Mouse (Mus musculus) C2C12 (cell line): ENCODE measurements around the gene Tgfb3. TPM values are rescaled to one million over a fixed set of nuclear protein-coding genes. Genes with fewer than 3 reads are reported as not detected.

Experiments used
- H3K27me3 ChIP-seq: one replicate; pipeline ENCODE4 v1.6.1; 2011; ENCODE audit not compliant: control insufficient read depth, insufficient read depth, insufficient read length
- H3K36me3 ChIP-seq: one replicate; pipeline ENCODE4 v1.6.1; 2011; ENCODE audit not compliant: control insufficient read depth, insufficient read depth
- H3K4me3 ChIP-seq: one replicate; pipeline ENCODE4 v1.5.1; 2011; ENCODE audit warnings: mild to moderate bottlenecking, control low read depth; ENCODE audit not compliant: poor library complexity, insufficient read depth, severe bottlenecking
- H3K79me2 ChIP-seq: one replicate; pipeline ENCODE4 v1.6.1; 2011; ENCODE audit not compliant: control insufficient read depth, insufficient read depth
- H3K79me3 ChIP-seq: one replicate; pipeline ENCODE4 v1.6.1; 2011; ENCODE audit warnings: low read depth, control low read depth
- H3ac ChIP-seq: one replicate; pipeline ENCODE3; 2011; ENCODE audit warnings: low read depth; ENCODE audit not compliant: control insufficient read depth, insufficient read length
- CEBPB ChIP-seq: IDR thresholded peaks from one replicate; pipeline ENCODE4 v1.6.1; 2011; ENCODE audit warnings: low read depth, mild to moderate bottlenecking, control low read depth, moderate library complexity
- CTCF ChIP-seq: IDR thresholded peaks from one replicate; pipeline ENCODE4 v1.5.1; 2011; ENCODE audit not compliant: control insufficient read depth, insufficient read depth, insufficient read length
- FOSL1 ChIP-seq: IDR thresholded peaks from one replicate; pipeline ENCODE4 v1.8.0; 2011; ENCODE audit warnings: mild to moderate bottlenecking, low read length; ENCODE audit not compliant: poor library complexity, insufficient read depth, severe bottlenecking
- MAX ChIP-seq: IDR thresholded peaks from one replicate; pipeline ENCODE4 v1.6.1; 2011; ENCODE audit warnings: mild to moderate bottlenecking, control low read depth
- MYOD1 ChIP-seq: IDR thresholded peaks from one replicate; pipeline ENCODE4 v1.6.1; 2011; ENCODE audit warnings: low read depth; ENCODE audit not compliant: control insufficient read depth, insufficient read length
- MYOG ChIP-seq: IDR thresholded peaks from one replicate; pipeline ENCODE4 v1.6.1; 2011; ENCODE audit not compliant: control insufficient read depth, insufficient read length; ENCODE audit errors: extremely low read depth
- USF1 ChIP-seq: IDR thresholded peaks from one replicate; pipeline ENCODE4 v1.6.1; 2011; ENCODE audit warnings: low read depth, mild to moderate bottlenecking, control low read depth, moderate library complexity
- long read RNA-seq, 2 experiments: library from polyadenylated mRNA; unstranded; transcript quantifications; one replicate each; pipeline ENCODE4 v2.0.0; 2019 to 2020
- polyA plus RNA-seq: library from polyadenylated mRNA; unstranded; fragments of >200 nt; fragmentation: generic; extraction: Trizol; gene quantifications from one replicate; pipeline ENCODE4 v1.2.1, GENCODE M21; 2012; ENCODE audit warnings: missing spikeins

Tgfb3 gene
- 12.1 TPM for polyA plus RNA-seq
- long read RNA-seq, experiment 1, transcript Tgfb3-201 (7 exons, 3,383 nt) = major isoform, 14 of 27 reads
- long read RNA-seq, experiment 1, partial matches to known transcripts = 4 of 27 reads
- long read RNA-seq, experiment 1, other reads (novel, unspliced or antisense) = 9 of 27 reads
- long read RNA-seq, experiment 2, transcript Tgfb3-201 (7 exons, 3,383 nt) = major isoform, 178 of 191 reads
- long read RNA-seq, experiment 2, partial matches to known transcripts = 0 of 191 reads
- long read RNA-seq, experiment 2, other reads (novel, unspliced or antisense) = 13 of 191 reads

DNA sequence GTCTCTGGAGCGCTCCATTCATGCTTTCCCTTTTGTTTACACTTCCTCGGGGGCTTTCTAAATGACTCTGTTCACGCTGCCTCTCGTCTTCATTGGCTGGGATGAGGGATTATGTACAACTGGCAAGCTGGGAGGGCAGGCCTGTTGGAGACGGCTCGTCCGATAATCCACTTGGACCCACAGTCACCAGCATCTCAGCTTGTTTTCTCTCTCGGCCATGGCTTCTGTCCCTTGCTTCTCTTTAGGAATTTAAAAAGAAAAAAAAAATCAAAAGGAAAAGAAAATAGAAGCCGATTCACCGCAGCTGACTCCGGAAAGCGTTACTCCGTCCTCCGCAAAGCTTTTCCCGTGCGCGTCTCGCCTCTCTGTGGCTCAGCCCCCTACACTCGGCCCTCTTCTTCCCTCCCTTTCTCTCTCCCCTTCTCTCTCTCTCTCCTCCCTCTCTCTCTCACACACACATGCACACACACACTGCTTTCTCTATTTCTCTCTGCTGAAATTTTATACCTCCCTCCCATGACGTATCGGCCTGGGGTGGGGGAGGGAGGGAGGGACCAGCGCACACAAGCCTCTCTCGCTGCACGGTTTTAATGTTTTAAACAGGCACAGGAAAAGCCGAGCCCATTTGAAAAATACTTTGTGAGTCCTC, at the start of gene Tgfb3:
Gene Tgfb3 (minus strand): TSS at position 489 of the 649 bp plus-strand sequence.
- H3K4me3 ChIP-seq = peak within 1 kb of the TSS; percentile 42
- peaks cover 10% of the 10 kb centered on the region for H3K79me3 ChIP-seq
- H3K36me3 ChIP-seq = no peaks in the 10 kb centered on the region
- no peaks in the 10 kb centered on the region for H3K27me3 ChIP-seq
- TF ChIP-seq MYOG = no peak
- TF ChIP-seq MAX = peak; percentile 72
- H3K79me2 ChIP-seq = peaks cover 46% of the 10 kb centered on the region
- H3ac ChIP-seq = peak within 1 kb of the TSS; percentile 88

DNA sequence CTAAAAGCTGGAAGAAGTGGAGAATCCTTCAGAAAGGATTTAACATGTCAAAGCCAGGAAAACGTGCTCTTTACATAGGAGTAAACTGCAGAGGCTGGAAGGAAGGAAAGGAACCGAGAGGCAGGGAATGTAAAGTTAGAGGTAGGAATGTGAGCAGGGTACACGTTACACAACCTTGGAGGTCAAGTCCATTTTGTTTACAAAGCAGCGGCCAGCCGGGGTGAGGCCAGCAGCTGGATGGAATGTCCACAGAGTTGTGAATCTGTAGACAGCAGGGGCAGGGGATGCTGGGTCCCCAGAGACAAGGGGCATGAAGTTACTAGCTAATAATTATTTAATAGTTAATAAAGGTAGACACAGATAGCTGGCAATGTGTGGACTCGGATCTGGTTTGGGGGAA, 49.3 kb upstream of the Tgfb3 start:
- Histone ChIP-seq H3ac (no peak overlapping the region), H3K36me3 (no peaks in the 10 kb centered on the region), H3K79me2 (no peaks in the 10 kb centered on the region), H3K4me3 (no peak overlapping the region), H3K79me3 (no peaks in the 10 kb centered on the region), H3K27me3 (no peaks in the 10 kb centered on the region)
- TF ChIP-seq CTCF (no peak), USF1 (no peak), CEBPB (no peak), FOSL1 (no peak), MYOG (no peak), MAX (no peak), MYOD1 (no peak)

- Histone ChIP-seq H3K79me3 (no peaks in the 10 kb centered on the region), H3K4me3 (no peak overlapping the region), H3K27me3 (no peaks in the 10 kb centered on the region), H3K79me2 (no peaks in the 10 kb centered on the region), H3ac (no peak overlapping the region), H3K36me3 (no peaks in the 10 kb centered on the region)
- TF ChIP-seq MYOD1 (no peak), FOSL1 (no peak), MYOG (no peak), USF1 (no peak), MAX (no peak), CEBPB (no peak), CTCF (no peak)
Measured at GRCm38 (mm10) chr12:86124016-86124415, 45.2 kb upstream of the Tgfb3 start.

GRCm38 (mm10) chr12:86116295-86116835, 37.5 kb upstream of the Tgfb3 start:
- no peak for TF ChIP-seq MYOG
- no peak for TF ChIP-seq FOSL1
- TF ChIP-seq MAX = no peak
- no peak for TF ChIP-seq CTCF
- TF ChIP-seq CEBPB = no peak
- TF ChIP-seq MYOD1 = no peak
- no peak for TF ChIP-seq USF1
- Histone ChIP-seq H3K79me3 (no peaks in the 10 kb centered on the region), H3K4me3 (no peak overlapping the region), H3K79me2 (no peaks in the 10 kb centered on the region), H3ac (no peak overlapping the region), H3K27me3 (no peaks in the 10 kb centered on the region), H3K36me3 (peaks cover 15% of the 10 kb centered on the region)

- Histone ChIP-seq H3K79me3 (no peaks in the 10 kb centered on the region), H3ac (no peak overlapping the region), H3K79me2 (no peaks in the 10 kb centered on the region), H3K27me3 (no peaks in the 10 kb centered on the region), H3K36me3 (peaks cover 15% of the 10 kb centered on the region), H3K4me3 (no peak overlapping the region)
- TF ChIP-seq MAX (no peak), CTCF (peak; percentile 9)
Measured at GRCm38 (mm10) chr12:86110637-86111036, 31.8 kb upstream of the Tgfb3 start.

DNA sequence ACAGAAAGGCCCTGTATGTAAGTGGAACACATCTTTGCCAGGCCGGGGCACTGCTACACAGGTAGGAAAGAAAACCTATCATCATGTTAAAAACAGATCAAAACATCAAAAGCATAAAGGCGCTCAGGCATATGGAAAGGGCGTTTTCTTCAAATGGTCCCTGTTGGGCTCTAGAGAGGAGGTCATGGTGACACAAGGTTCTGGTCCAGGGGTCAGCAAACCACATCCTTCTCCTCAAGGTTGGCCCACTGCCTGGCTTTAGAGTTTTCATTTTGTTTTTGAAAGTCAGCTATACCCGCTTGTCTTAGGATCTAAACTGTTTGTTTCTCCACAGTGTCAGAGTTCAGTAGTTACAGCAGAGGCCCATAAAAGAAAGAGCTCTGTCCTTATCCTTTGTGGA, 30.7 kb upstream of the Tgfb3 start:
- Histone ChIP-seq H3K36me3 (peaks cover 9% of the 10 kb centered on the region), H3K79me3 (no peaks in the 10 kb centered on the region), H3ac (no peak overlapping the region), H3K4me3 (no peak overlapping the region), H3K79me2 (no peaks in the 10 kb centered on the region), H3K27me3 (no peaks in the 10 kb centered on the region)
- no peak for TF ChIP-seq CEBPB
- TF ChIP-seq MYOG = no peak
- TF ChIP-seq USF1 = no peak
- TF ChIP-seq MAX = no peak
- no peak for TF ChIP-seq MYOD1
- no peak for TF ChIP-seq FOSL1
- TF ChIP-seq CTCF = no peak
